Mouse (Mus musculus): ENCODE data around the gene Kif19a.

DNA sequence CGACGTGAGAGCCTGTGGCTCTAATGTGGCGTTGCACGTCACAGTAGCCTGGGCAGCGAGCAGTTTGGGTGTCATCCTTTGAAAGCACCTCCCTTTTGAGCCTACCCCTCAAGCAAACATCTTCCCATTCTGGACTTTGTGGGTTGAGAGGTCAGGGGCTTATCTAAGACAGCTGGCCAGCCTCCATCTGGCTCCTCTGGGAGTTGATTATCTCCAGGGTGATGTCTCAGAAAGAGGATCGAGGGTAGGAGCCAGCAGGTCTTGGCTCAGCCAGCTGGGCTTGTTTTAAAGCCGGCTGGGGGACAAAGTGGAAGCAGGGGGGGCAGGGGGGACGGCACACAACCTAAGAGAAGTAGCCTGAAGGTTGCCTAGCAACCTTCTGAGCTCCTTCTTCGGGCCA lies 14.9 kb downstream of the Kif19a start:
- no peak for TF ChIP-seq CTCF (IDR thresholded peaks at IDR 0.05; ENCODE audit: extremely low read depth, insufficient read depth, low read length)
- no peak for TF ChIP-seq POLR2A (IDR thresholded peaks at IDR 0.05; ENCODE audit: extremely low read depth, insufficient read depth, low read length)
